Mouse (Mus musculus): ENCODE data around the gene Ntrk3.

The Ntrk3 gene

GRCm38 (mm10) chr7:78520243-78520927 is 217.4 kb downstream of the Ntrk3 start:
- DNase-seq (ENCODE audit: low spot score) = no peak

GRCm38 (mm10) chr7:78519689-78520088 is 218.1 kb downstream of the Ntrk3 start:
- DNase-seq (ENCODE audit: low spot score) = no peak

GRCm38 (mm10) chr7:78518760-78519363 is 218.9 kb downstream of the Ntrk3 start:
- no peak for DNase-seq (ENCODE audit: low spot score)

- no peak for DNase-seq (ENCODE audit: low spot score)
Measured at GRCm38 (mm10) chr7:78515042-78515609, 222.7 kb downstream of the Ntrk3 start.

GRCm38 (mm10) chr7:78507032-78507611 is 230.7 kb downstream of the Ntrk3 start:
- DNase-seq (ENCODE audit: low spot score) = no peak

GRCm38 (mm10) chr7:78500863-78501262 is 236.9 kb downstream of the Ntrk3 start:
- DNase-seq (ENCODE audit: low spot score) = no peak

GRCm38 (mm10) chr7:78499970-78500369 is 237.8 kb downstream of the Ntrk3 start:
- no peak for DNase-seq (ENCODE audit: low spot score)

- DNase-seq (ENCODE audit: low spot score) = no peak
Measured at GRCm38 (mm10) chr7:78498356-78498755, 239.5 kb downstream of the Ntrk3 start.

- no peak for DNase-seq (ENCODE audit: low spot score)
Measured at GRCm38 (mm10) chr7:78497819-78498218, 240.0 kb downstream of the Ntrk3 start.

GRCm38 (mm10) chr7:78493591-78493990 is 244.2 kb downstream of the Ntrk3 start:
- no peak for DNase-seq (ENCODE audit: low spot score)

- no peak for DNase-seq (ENCODE audit: low spot score)
Measured at GRCm38 (mm10) chr7:78491176-78491575, 246.6 kb downstream of the Ntrk3 start.

GRCm38 (mm10) chr7:78484290-78484689 is 253.5 kb downstream of the Ntrk3 start:
- DNase-seq (ENCODE audit: low spot score) = no peak

- no peak for DNase-seq (ENCODE audit: low spot score)
Measured at GRCm38 (mm10) chr7:78483729-78484128, 254.1 kb downstream of the Ntrk3 start.

- DNase-seq (ENCODE audit: low spot score) = no peak
Measured at GRCm38 (mm10) chr7:78483061-78483460, 254.8 kb downstream of the Ntrk3 start.

GRCm38 (mm10) chr7:78478881-78479280 is 258.9 kb downstream of the Ntrk3 start:
- no peak for DNase-seq (ENCODE audit: low spot score)

- no peak for DNase-seq (ENCODE audit: low spot score)
Measured at GRCm38 (mm10) chr7:78471755-78472154, 266.1 kb downstream of the Ntrk3 start.

GRCm38 (mm10) chr7:78471270-78471669 is 266.5 kb downstream of the Ntrk3 start:
- DNase-seq (ENCODE audit: low spot score) = no peak

- DNase-seq (ENCODE audit: low spot score) = no peak
Measured at GRCm38 (mm10) chr7:78462605-78463004, 275.2 kb downstream of the Ntrk3 start.

- DNase-seq (ENCODE audit: low spot score) = no peak
Measured at GRCm38 (mm10) chr7:78459021-78459420, 278.8 kb downstream of the Ntrk3 start.

GRCm38 (mm10) chr7:78451666-78452065 is 286.1 kb downstream of the Ntrk3 start:
- no peak for DNase-seq (ENCODE audit: low spot score)

GRCm38 (mm10) chr7:78449909-78450592 is 287.8 kb downstream of the Ntrk3 start:
- no peak for DNase-seq (ENCODE audit: low spot score)

GRCm38 (mm10) chr7:78448841-78449240 is 289.0 kb downstream of the Ntrk3 start:
- DNase-seq (ENCODE audit: low spot score) = no peak

All from ovary, adult 18-20 months (tissue).